Mouse (Mus musculus) frontal cortex, adult 2 months (tissue): ENCODE data around the gene Gm4767. TPM values are rescaled to one million over a fixed set of nuclear protein-coding genes. Genes with fewer than 3 reads are reported as not detected.
"Not testable (repeated sequence)": the region's sequence is repeated elsewhere in the genome, so short reads cannot be mapped to it uniquely, and the experiment has no call there.

ENCODE experiments used
- DNase-seq, 2 experiments: peaks; one replicate each; pipeline ENCODE4 v3.0.0; 2022; ENCODE audit warnings: low spot score in 1 of 2; ENCODE audit errors: extremely low spot score in 1 of 2
- polyA plus RNA-seq: library from polyadenylated mRNA; depleted of rRNA; stranded (reverse); fragments of >200 nt; gene quantifications from 2 replicates; pipeline ENCODE4 v1.2.3, GENCODE M21; 2012; rRNA removed

The Gm4767 gene
- polyA plus RNA-seq, result 0.36 and 0.72 TPM in 2 replicates

- peak in 1 of 2 experiments; percentile 4 for DNase-seq
Observed at GRCm38 (mm10) chr10:81811899-81812298, at the start of gene Gm4767. Gm4767 (plus strand) TSS chr10:81812186.

GRCm38 (mm10) chr10:81770506-81771403 is 41.2 kb upstream of the Gm4767 start, which contains the start of gene Gm3055:
Gm3055 (minus strand) TSS chr10:81771161.
- not testable (repeated sequence) for DNase-seq

- not testable (repeated sequence) for DNase-seq
Observed at GRCm38 (mm10) chr10:81771404-81771777, 40.6 kb upstream of the Gm4767 start.

- not testable (repeated sequence) for DNase-seq
Observed at GRCm38 (mm10) chr10:81846219-81846618, 34.2 kb downstream of the Gm4767 start.

GRCm38 (mm10) chr10:81863409-81864407 is 51.7 kb downstream of the Gm4767 start, which contains the start of gene Gm32687:
Gm32687 (plus strand) TSS chr10:81863934.
- DNase-seq, result peak in 1 of 2 experiments; percentile 1

Other genes with a start within 250 kb of the Gm4767 start
- gene Tle2, start 237.6 kb upstream of the Gm4767 start, polyA plus RNA-seq, result 120 and 136 TPM in 2 replicates
- gene Tle6, start 211.1 kb upstream of the Gm4767 start, polyA plus RNA-seq, result 12.8 and 17.4 TPM in 2 replicates
- gene BC025920, start 205.9 kb upstream of the Gm4767 start, polyA plus RNA-seq, result 4.1 and 5.2 TPM in 2 replicates
- gene Sirt6, start 184.4 kb upstream of the Gm4767 start, polyA plus RNA-seq, result 33.9 and 36.2 TPM in 2 replicates
- gene Ankrd24, start 183.6 kb upstream of the Gm4767 start, polyA plus RNA-seq, result 106 and 108 TPM in 2 replicates
- 2.9 and 3.3 TPM in 2 replicates for gene Gm10778, start 163.1 kb upstream of the Gm4767 start, polyA plus RNA-seq
- gene Zfp433, start 107.4 kb upstream of the Gm4767 start, polyA plus RNA-seq, result 6.4 and 6.5 TPM in 2 replicates
- gene Gm3055, start 41.0 kb upstream of the Gm4767 start, polyA plus RNA-seq, result 6.4 and 8.2 TPM in 2 replicates
- gene Gm32687, start 51.7 kb downstream of the Gm4767 start, polyA plus RNA-seq, result 3.4 and 5.0 TPM in 2 replicates
- 2.5 and 2.9 TPM in 2 replicates for gene Zfp781, start 118.3 kb downstream of the Gm4767 start, polyA plus RNA-seq
- gene Zfp873, start 235.9 kb downstream of the Gm4767 start, polyA plus RNA-seq, result 7.1 and 7.7 TPM in 2 replicates